Mouse (Mus musculus): Measurements from ENCODE around the gene Plk3.

GRCm38 (mm10) chr4:117122209-117122608 lies 11.6 kb downstream of the Plk3 start:
- TF ChIP-seq CTCF (IDR thresholded peaks at IDR 0.05; ENCODE audit: extremely low read depth, insufficient read length, insufficient replicate concordance, low read depth, low read length), result no peak
- TF ChIP-seq POLR2A (IDR thresholded peaks at IDR 0.05; ENCODE audit: low read depth, low read length), result no peak
